Mouse (Mus musculus) hindbrain, embryonic 12.5 days (tissue): ENCODE results near the gene Hsph1. TPM values are rescaled to one million over a fixed set of nuclear protein-coding genes. Genes with fewer than 3 reads are reported as not detected.

Experiments
- ATAC-seq: fragments of 200-750 bp; cut with Nextera tagmentation; 2 replicates; pipeline ENCODE4 v1.8.0; 2017; ENCODE audit warnings: moderate TSS enrichment; ENCODE audit not compliant: low FRiP score
- H3K27ac ChIP-seq: fragments of 300-500 bp; sonication (generic); 2 replicates; pipeline ENCODE4 v1.5.1; 2016; ENCODE audit warnings: mild to moderate bottlenecking
- H3K27me3 ChIP-seq: fragments of 300-500 bp; sonication (generic); 2 replicates; pipeline ENCODE4 v1.6.1; 2016; ENCODE audit warnings: mild to moderate bottlenecking
- H3K36me3 ChIP-seq: fragments of 300-500 bp; sonication (generic); 2 replicates; pipeline ENCODE4 v1.6.1; 2016; ENCODE audit warnings: mild to moderate bottlenecking
- H3K4me1 ChIP-seq: fragments of 300-500 bp; sonication (generic); 2 replicates; pipeline ENCODE4 v1.6.1; 2016
- H3K4me2 ChIP-seq: fragments of 300-500 bp; sonication (generic); replicated peaks from 2 replicates; pipeline ENCODE4 v1.6.1; 2016; ENCODE audit warnings: mild to moderate bottlenecking
- H3K4me3 ChIP-seq: fragments of 300-500 bp; sonication (generic); 2 replicates; pipeline ENCODE4 v1.5.1; 2016; ENCODE audit warnings: mild to moderate bottlenecking
- H3K9ac ChIP-seq: fragments of 300-500 bp; sonication (generic); 2 replicates; pipeline ENCODE4 v1.6.1; 2016; ENCODE audit warnings: mild to moderate bottlenecking, moderate library complexity
- H3K9me3 ChIP-seq: fragments of 300-500 bp; sonication (generic); replicated peaks from 2 replicates; pipeline ENCODE4 v1.6.1; 2016; ENCODE audit warnings: mild to moderate bottlenecking
- WGBS: fragments of 180-500 bp; shearing (Covaris S2); methylation state at CpG from one replicate; pipeline ENCODE4 v1.1.7; 2016; 5-methylcytosine and 5-hydroxymethylcytosine counted together
- polyA plus RNA-seq: library from polyadenylated mRNA; unstranded; fragments of >200 nt; fragmentation: Nextera tagmentation; extraction: Ambion mirVana; gene quantifications from 2 replicates; pipeline ENCODE4 v1.2.1, GENCODE M21; 2016

Hsph1 gene
- polyA plus RNA-seq, 1 experiment from 2014 or later = 95.3 TPM

- Histone ChIP-seq H3K9me3 (no peaks in the 10 kb centered on the region; the same call in 1 of the 2 replicates), H3K27ac (no peak overlapping the region)
Observed at GRCm38 (mm10) chr5:149658741-149659413, 22.7 kb upstream of the Hsph1 start.

GRCm38 (mm10) chr5:149658022-149658421, 21.8 kb upstream of the Hsph1 start:
- no peak overlapping the region for H3K27ac ChIP-seq
- WGBS = 60% methylated on average over 3 of the region's 3 CpGs
- peaks cover 7% of the 10 kb centered on the region; the same call in 1 of the 2 replicates for H3K4me1 ChIP-seq
- no peak overlapping the region for H3K4me2 ChIP-seq
- no peak overlapping the region for H3K9ac ChIP-seq
- H3K27me3 ChIP-seq = no peaks in the 10 kb centered on the region
- no peak for ATAC-seq
- H3K9me3 ChIP-seq = no peaks in the 10 kb centered on the region; the same call in 1 of the 2 replicates
- H3K36me3 ChIP-seq = no peaks in the 10 kb centered on the region
- no peak overlapping the region for H3K4me3 ChIP-seq

More at GRCm38 (mm10) chr5:149658741-149659413, 22.7 kb upstream of the Hsph1 start:
- H3K27me3 ChIP-seq = no peaks in the 10 kb centered on the region
- 62% methylated on average over 9 of the region's 9 CpGs for WGBS
- H3K4me2 ChIP-seq = no peak overlapping the region
- peaks cover 7% of the 10 kb centered on the region; the same call in 1 of the 2 replicates for H3K4me1 ChIP-seq
- H3K4me3 ChIP-seq = no peak overlapping the region
- 0 out of 2 replicates have a peak, but pooled peaks have one; percentile 46 for ATAC-seq
- no peak overlapping the region for H3K9ac ChIP-seq
- H3K36me3 ChIP-seq = no peaks in the 10 kb centered on the region

GRCm38 (mm10) chr5:149655636-149656035, 19.5 kb upstream of the Hsph1 start:
- WGBS = 94% methylated on average over 9 of the region's 9 CpGs
- H3K4me1 ChIP-seq = peaks cover 7% of the 10 kb centered on the region; the same call in 1 of the 2 replicates
- no peaks in the 10 kb centered on the region for H3K36me3 ChIP-seq
- no peaks in the 10 kb centered on the region for H3K9me3 ChIP-seq
- no peak for ATAC-seq
- H3K4me2 ChIP-seq = no peak overlapping the region
- H3K27ac ChIP-seq = no peak overlapping the region
- H3K27me3 ChIP-seq = no peaks in the 10 kb centered on the region
- H3K4me3 ChIP-seq = no peak overlapping the region
- H3K9ac ChIP-seq = no peak overlapping the region

GRCm38 (mm10) chr5:149650179-149650553, 14.0 kb upstream of the Hsph1 start:
- H3K9ac ChIP-seq = no peak overlapping the region
- 70% methylated on average over 4 of the region's 4 CpGs for WGBS
- H3K4me3 ChIP-seq = no peak overlapping the region
- no peak overlapping the region for H3K27ac ChIP-seq
- no peaks in the 10 kb centered on the region; the same call in 1 of the 2 replicates for H3K27me3 ChIP-seq
- no peaks in the 10 kb centered on the region for H3K9me3 ChIP-seq
- no peak for ATAC-seq
- H3K4me1 ChIP-seq = peaks cover 8% of the 10 kb centered on the region
- no peaks in the 10 kb centered on the region for H3K36me3 ChIP-seq
- no peak overlapping the region for H3K4me2 ChIP-seq

- 88% methylated on average over 14 of the region's 14 CpGs for WGBS
- no peak overlapping the region for H3K9ac ChIP-seq
- no peaks in the 10 kb centered on the region for H3K36me3 ChIP-seq
- no peak overlapping the region for H3K4me3 ChIP-seq
- no peaks in the 10 kb centered on the region; the same call in 1 of the 2 replicates for H3K27me3 ChIP-seq
- H3K27ac ChIP-seq = no peak overlapping the region
- no peak overlapping the region for H3K4me2 ChIP-seq
- H3K4me1 ChIP-seq = peaks cover 8% of the 10 kb centered on the region
- ATAC-seq = no peak
- no peaks in the 10 kb centered on the region for H3K9me3 ChIP-seq
Observed at GRCm38 (mm10) chr5:149649499-149650178, 13.5 kb upstream of the Hsph1 start.

- Histone ChIP-seq H3K4me1 (peaks cover 8% of the 10 kb centered on the region), H3K36me3 (no peaks in the 10 kb centered on the region), H3K9me3 (no peaks in the 10 kb centered on the region), H3K4me2 (no peak overlapping the region), H3K27me3 (no peaks in the 10 kb centered on the region; the same call in 1 of the 2 replicates), H3K9ac (no peak overlapping the region), H3K4me3 (no peak overlapping the region), H3K27ac (no peak overlapping the region)
- no peak for ATAC-seq
- WGBS = 72% methylated on average over 6 of the region's 6 CpGs
Observed at GRCm38 (mm10) chr5:149648895-149649406, 12.8 kb upstream of the Hsph1 start.

GRCm38 (mm10) chr5:149648196-149648595, 12.0 kb upstream of the Hsph1 start:
- ATAC-seq = no peak
- H3K36me3 ChIP-seq = no peaks in the 10 kb centered on the region
- no peak overlapping the region for H3K9ac ChIP-seq
- H3K4me3 ChIP-seq = no peak overlapping the region
- no peak overlapping the region for H3K27ac ChIP-seq
- peaks cover 8% of the 10 kb centered on the region for H3K4me1 ChIP-seq
- no peak overlapping the region for H3K4me2 ChIP-seq
- H3K27me3 ChIP-seq = no peaks in the 10 kb centered on the region; the same call in 1 of the 2 replicates
- 79% methylated on average over 4 of the region's 4 CpGs for WGBS
- no peaks in the 10 kb centered on the region for H3K9me3 ChIP-seq

- no peak overlapping the region for H3K4me2 ChIP-seq
- 65% methylated on average over 8 of the region's 8 CpGs for WGBS
- H3K9me3 ChIP-seq = no peaks in the 10 kb centered on the region
- H3K27ac ChIP-seq = no peak overlapping the region
- peaks cover 8% of the 10 kb centered on the region for H3K4me1 ChIP-seq
- no peak overlapping the region for H3K4me3 ChIP-seq
- ATAC-seq = no peak; the same call in 1 of the 2 replicates
- no peaks in the 10 kb centered on the region for H3K36me3 ChIP-seq
- H3K9ac ChIP-seq = no peak overlapping the region
- H3K27me3 ChIP-seq = no peaks in the 10 kb centered on the region; the same call in 1 of the 2 replicates
Observed at GRCm38 (mm10) chr5:149647367-149648115, 11.4 kb upstream of the Hsph1 start.

GRCm38 (mm10) chr5:149642783-149643509, 6.8 kb upstream of the Hsph1 start:
- Histone ChIP-seq H3K27ac (no peak overlapping the region), H3K4me2 (no peak overlapping the region), H3K36me3 (no peaks in the 10 kb centered on the region), H3K27me3 (no peaks in the 10 kb centered on the region), H3K4me3 (no peak overlapping the region), H3K4me1 (peaks cover 1% of the 10 kb centered on the region), H3K9ac (no peak overlapping the region), H3K9me3 (no peaks in the 10 kb centered on the region)
- 80% methylated on average over 11 of the region's 11 CpGs for WGBS
- no peak for ATAC-seq

GRCm38 (mm10) chr5:149642366-149642765, 6.2 kb upstream of the Hsph1 start:
- Histone ChIP-seq H3K4me3 (no peak overlapping the region), H3K9me3 (no peaks in the 10 kb centered on the region), H3K36me3 (no peaks in the 10 kb centered on the region), H3K27ac (no peak overlapping the region), H3K4me1 (peaks cover under 1% of the 10 kb centered on the region; the same call in 1 of the 2 replicates), H3K27me3 (no peaks in the 10 kb centered on the region), H3K9ac (no peak overlapping the region), H3K4me2 (no peak overlapping the region)
- WGBS = 55% methylated on average over 6 of the region's 6 CpGs
- no peak for ATAC-seq

GRCm38 (mm10) chr5:149641277-149641892, 5.2 kb upstream of the Hsph1 start:
- no peaks in the 10 kb centered on the region for H3K36me3 ChIP-seq

More at GRCm38 (mm10) chr5:149641277-149641892, 5.2 kb upstream of the Hsph1 start:
- no peak for ATAC-seq
- no peak overlapping the region for H3K9ac ChIP-seq
- H3K27me3 ChIP-seq = no peaks in the 10 kb centered on the region
- H3K27ac ChIP-seq = no peak overlapping the region
- H3K4me1 ChIP-seq = peaks cover 3% of the 10 kb centered on the region; the same call in 1 of the 2 replicates
- no peak overlapping the region for H3K4me2 ChIP-seq
- WGBS = 90% methylated on average over 8 of the region's 8 CpGs
- no peaks in the 10 kb centered on the region for H3K9me3 ChIP-seq
- no peak overlapping the region for H3K4me3 ChIP-seq
